Mouse (Mus musculus) heart, postnatal 10 days (tissue): ENCODE results near the gene Mtx1. TPM values are rescaled to one million over a fixed set of nuclear protein-coding genes. Genes with fewer than 3 reads are reported as not detected.

Experiments
- DNase-seq, 2 experiments: peaks; one replicate each; pipeline ENCODE4 v3.0.0; 2021
- intact Hi-C: fragments of 180-260 bp; cut with DNase I; formaldehyde crosslinking; loops from one replicate; pipeline ENCODE4 v1.15.1; 2025
- total RNA-seq, 2 experiments: library from RNA; stranded (reverse); gene quantifications; 2 replicates each; pipeline ENCODE4 v1.2.3; 2021

The Mtx1 gene
- total RNA-seq, 2 experiments from 2014 or later = 73.7 to 77.2 TPM

DNA sequence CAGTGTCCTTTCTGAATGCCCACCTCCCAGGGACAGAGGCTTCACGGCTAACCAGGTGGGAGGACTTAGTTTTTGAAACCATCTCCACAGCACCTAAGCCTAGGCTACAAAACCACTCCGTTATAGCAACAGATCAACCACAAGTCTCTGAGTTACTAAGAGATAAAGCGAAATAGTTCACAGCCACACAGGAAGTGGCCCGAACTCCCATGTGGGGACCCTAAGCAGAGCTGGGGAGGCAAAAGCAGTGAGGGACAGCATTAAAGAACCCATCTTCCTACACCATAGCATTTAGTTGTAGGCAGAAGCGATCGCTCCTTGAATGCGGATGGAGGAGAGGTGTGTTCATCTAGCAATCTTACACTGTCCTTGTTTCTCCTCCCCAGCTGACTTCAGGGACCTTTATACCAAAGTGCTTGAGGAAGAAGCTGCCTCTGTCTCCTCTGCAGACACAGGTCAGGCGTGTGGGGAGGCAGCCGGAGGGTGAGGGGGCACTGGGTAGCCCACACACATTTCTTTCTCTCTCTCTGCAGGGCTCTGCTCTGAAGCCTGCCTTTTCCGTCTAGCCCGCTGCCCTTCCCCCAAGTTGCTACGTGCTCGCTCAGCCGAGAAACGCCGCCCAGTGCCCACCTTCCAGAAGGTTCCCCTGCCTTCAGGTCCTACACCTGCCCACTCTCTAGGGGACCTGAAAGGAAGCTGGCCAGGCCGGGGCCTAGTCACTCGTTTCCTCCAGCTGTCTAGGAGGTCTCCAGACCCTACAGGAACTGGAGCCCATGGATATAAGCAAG, 39.0 kb downstream of the Mtx1 start:
- intact Hi-C loops = no loop called here
- no peak for DNase-seq

- no peak for DNase-seq
- intact Hi-C loops = no loop called here
These were observed 39.7 kb downstream of the Mtx1 start for GRCm38 (mm10) chr3:89187197-89187596.

- intact Hi-C loops = no loop called here
- DNase-seq = no peak
These were observed 43.0 kb downstream of the Mtx1 start for GRCm38 (mm10) chr3:89183959-89184315.

GRCm38 (mm10) chr3:89183058-89183958, 43.6 kb downstream of the Mtx1 start, which contains the start of gene Fam189b:
Gene Fam189b, plus strand, starts transcription at chr3:89183143.
- DNase-seq = peak; percentile 86 to 90
- intact Hi-C loops = no loop called here

- DNase-seq = no peak
- intact Hi-C loops = no loop called here
These were observed 44.3 kb downstream of the Mtx1 start for GRCm38 (mm10) chr3:89182531-89183057.

GRCm38 (mm10) chr3:89181749-89182500, 45.0 kb downstream of the Mtx1 start:
- no peak for DNase-seq
- intact Hi-C loops = no loop called here

DNA sequence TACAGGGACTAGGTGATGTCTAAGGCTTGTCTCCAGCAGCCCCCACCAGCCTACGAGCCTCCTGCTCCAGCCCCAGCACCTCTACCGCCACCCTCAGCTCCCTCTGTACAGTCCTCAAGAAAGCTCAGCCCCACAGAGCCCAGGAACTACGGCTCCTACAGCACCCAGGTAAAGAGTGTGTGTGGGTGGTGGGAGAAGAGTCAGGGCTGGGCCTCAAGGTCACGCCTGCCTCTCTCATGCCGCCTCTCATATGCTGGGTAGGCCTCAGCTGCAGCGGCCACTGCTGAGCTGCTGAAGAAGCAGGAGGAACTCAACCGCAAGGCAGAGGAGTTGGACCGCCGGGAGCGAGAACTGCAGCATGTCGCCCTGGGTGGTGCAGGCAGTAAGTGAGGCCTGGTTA, 47.8 kb downstream of the Mtx1 start:
- intact Hi-C loops = no loop called here
- DNase-seq = no peak

- intact Hi-C loops = no loop called here
- no peak for DNase-seq
These were observed 48.8 kb downstream of the Mtx1 start for GRCm38 (mm10) chr3:89178107-89178385.

- DNase-seq = peak; percentile 84 to 87
- intact Hi-C loops = no loop called here
These were observed 49.4 kb downstream of the Mtx1 start, which contains the start of gene Scamp3 for GRCm38 (mm10) chr3:89177242-89178106. Gene Scamp3, plus strand, starts transcription at chr3:89177473.

DNA sequence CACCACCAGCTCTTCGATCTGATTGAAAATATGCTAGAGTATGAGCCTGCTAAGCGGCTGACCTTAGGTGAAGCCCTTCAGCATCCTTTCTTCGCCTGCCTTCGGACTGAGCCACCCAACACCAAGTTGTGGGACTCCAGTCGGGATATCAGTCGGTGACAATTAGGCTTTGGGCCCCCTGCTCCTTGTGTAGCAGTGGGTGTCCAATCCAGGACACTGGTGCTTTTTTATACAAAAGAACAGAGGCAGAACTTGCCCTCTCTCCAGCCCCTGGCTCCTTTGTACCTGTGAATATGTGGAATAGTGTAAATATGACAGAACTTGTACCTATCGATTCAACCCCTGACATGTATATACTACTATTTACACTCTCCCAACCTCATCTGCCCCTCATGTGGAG, 50.5 kb downstream of the Mtx1 start:
- DNase-seq = no peak
- intact Hi-C loops = no loop called here

DNA sequence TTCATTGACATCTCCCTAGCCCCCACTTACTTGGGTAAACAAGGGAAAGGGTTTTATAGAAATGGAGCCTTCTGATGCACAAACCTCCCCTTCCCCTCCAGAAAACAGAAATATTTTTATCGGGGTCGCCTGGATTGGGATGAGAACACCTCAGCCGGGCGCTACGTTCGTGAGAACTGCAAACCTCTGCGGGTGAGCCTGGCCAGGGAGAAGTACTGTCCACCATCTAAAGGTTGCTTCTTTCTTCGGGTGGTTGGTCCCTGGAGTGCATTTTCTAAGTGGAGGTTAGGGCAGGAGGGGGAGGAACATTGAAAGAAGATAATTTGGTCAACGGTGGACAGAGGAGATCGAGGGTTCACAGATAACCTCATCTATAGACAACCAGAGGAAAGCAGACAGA, 51.3 kb downstream of the Mtx1 start:
- intact Hi-C loops = no loop called here
- DNase-seq = no peak

DNA sequence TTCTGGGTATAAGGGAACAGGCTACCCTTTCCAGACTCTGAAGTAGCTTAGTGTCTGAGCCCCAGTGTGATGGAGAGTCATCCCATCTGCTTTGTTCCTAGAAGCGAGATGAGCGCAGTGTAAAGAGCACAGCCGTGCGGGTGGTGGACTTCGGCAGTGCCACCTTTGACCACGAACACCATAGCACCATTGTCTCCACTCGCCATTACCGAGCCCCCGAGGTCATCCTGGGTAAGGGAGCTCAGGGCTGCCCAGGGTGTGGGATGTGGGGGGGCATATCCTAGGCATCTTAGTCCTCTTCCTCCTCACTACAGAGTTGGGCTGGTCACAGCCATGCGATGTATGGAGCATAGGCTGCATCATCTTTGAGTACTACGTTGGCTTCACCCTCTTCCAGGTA, 52.0 kb downstream of the Mtx1 start:
- DNase-seq = no peak

DNA sequence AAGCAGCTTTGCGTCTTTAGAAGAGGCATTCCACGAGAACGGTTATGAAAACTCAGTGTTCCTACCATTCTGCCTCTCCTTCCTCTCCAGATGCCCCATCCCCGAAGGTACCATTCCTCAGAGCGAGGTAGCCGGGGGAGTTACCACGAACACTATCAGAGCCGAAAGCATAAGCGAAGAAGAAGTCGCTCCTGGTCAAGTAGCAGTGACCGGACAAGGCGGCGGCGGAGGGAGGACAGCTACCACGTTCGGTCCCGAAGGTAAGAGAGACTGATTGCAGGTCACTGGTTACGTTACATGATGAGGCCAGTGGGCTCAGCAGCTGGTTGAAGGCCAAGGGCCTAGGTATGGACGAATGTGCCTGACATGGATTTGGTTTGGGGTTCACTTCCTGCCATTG, 59.9 kb downstream of the Mtx1 start:
- intact Hi-C loops = no loop called here

More for the DNA sequence above, 52.0 kb downstream of the Mtx1 start:
- intact Hi-C loops = no loop called here

GRCm38 (mm10) chr3:89165268-89165870, 61.5 kb downstream of the Mtx1 start:
- intact Hi-C loops = no loop called here
- DNase-seq = no peak

More for the DNA sequence above, 59.9 kb downstream of the Mtx1 start:
- no peak for DNase-seq

GRCm38 (mm10) chr3:89164506-89165267, 62.2 kb downstream of the Mtx1 start, which contains the start of gene Clk2:
Gene Clk2, plus strand, starts transcription at chr3:89164795.
- intact Hi-C loops = no loop called here

DNA sequence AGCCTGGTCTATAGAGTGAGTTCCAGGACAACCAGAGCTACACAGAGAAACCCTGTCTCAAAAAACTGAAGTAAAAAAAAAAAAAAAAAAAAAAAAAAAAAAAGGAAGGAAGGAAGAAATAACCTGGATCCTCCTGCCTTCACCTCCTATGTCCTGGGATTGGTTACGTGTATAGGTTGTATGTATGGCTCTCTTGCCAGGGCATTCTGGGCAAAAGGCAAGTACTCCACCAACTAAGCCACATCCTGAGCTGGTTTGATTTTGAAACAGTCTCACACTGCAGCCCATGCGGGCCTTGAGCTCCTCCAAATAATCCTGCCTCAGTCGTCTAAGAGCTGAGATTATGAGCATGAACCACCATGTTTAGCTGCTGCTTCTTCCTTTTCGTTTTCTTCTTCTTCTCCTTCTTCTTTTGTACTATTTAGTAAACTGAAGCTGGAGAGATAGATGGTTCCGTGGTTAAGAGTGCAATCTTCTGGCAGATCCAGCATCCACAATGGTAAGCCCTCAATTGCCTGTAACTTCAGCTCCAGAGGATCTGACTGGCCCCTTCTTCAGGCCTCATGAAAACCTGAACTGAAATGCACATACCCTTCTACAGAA, 63.1 kb downstream of the Mtx1 start:
- DNase-seq = no peak
- intact Hi-C loops = no loop called here

More at GRCm38 (mm10) chr3:89164506-89165267, 62.2 kb downstream of the Mtx1 start, which contains the start of gene Clk2:
- peak; percentile 96 for DNase-seq

DNA sequence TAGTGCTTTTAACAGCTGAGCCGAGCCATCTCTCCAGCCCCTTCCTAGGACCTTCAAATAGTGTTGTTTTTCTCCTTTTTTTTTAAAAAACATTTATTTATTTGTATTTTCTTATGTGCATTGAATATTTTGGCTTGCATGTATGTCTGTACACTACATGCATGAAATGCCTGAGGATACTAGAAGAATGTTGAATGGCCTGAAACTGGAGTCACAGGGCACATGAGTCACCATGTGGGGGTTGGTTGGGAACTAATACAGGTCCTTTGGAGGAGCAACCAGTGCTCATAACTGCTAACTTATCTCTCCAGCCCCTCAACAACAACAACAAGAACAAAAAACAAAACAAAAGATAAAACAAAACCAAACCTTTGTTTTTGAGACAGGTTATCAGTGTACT, 63.8 kb downstream of the Mtx1 start:
- no peak for DNase-seq
- intact Hi-C loops = no loop called here

DNA sequence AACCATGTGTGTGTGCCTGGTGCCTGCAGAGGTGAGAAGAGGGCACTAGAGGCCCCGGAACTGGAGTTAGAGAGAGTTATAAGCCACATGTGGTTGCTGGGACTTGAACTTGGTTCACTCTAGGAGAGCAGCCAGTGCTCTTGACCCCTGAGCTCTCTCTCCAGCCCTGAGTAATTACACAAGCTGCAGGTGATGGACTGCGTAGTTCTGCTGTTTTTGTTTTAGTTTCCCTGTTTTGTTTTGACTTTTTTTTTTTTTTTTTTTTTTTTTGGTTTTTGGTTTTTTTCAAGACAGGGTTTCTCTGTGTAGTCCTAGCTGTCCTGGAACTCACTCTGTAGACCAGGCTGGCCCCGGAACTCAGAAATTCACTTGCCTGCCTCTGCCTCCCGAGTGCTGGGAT, 65.1 kb downstream of the Mtx1 start:
- intact Hi-C loops = no loop called here
- DNase-seq = no peak
